Mouse (Mus musculus) left cerebral cortex, postnatal 14 days (tissue): ENCODE results near the gene Zgrf1. TPM values are rescaled to one million over a fixed set of nuclear protein-coding genes. Genes with fewer than 3 reads are reported as not detected.

Source experiments
- DNase-seq, 2 experiments: peaks; one replicate each; pipeline ENCODE4 v3.0.0; 2021 to 2022; ENCODE audit warnings: low spot score in 2 of 2, mixed read lengths in 1 of 2
- intact Hi-C: fragments of 180-260 bp; cut with DNase I; formaldehyde crosslinking; loops from one replicate; pipeline ENCODE4 v1.15.1; 2025
- total RNA-seq, 2 experiments: library from RNA; stranded (reverse); gene quantifications; 2 replicates each; pipeline ENCODE4 v1.2.3; 2021

The Zgrf1 gene
- total RNA-seq, 2 experiments from 2014 or later: 2.3 to 2.6 TPM

DNA sequence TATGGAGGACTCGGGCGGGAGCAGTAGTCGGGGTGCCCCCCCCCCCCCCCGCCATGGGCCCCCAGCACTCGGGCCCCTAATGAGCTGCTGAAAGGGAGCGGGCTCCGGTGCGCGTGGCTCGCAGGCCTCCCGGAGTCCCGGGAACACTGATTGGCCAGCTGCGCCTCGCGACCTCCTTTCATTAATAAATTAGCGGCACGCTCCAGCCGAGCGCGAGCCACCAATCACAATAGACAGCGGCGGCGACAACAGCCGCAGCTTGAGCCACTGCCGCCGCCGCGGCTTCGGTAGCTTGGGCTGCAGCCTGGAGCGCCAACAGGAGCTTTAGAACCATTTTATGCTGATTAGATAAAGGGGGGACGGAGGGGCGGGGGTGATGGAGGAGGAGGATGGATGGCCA lies 79.2 kb downstream of the Zgrf1 start:
- DNase-seq: peak in 1 of 2 experiments; percentile 16
- intact Hi-C loops: loop anchor here (5.0 to 10.0 kb wide), 3 partner anchors 75 to 1565 kb away; partner anchors contain the start of gene Pitx2

DNA sequence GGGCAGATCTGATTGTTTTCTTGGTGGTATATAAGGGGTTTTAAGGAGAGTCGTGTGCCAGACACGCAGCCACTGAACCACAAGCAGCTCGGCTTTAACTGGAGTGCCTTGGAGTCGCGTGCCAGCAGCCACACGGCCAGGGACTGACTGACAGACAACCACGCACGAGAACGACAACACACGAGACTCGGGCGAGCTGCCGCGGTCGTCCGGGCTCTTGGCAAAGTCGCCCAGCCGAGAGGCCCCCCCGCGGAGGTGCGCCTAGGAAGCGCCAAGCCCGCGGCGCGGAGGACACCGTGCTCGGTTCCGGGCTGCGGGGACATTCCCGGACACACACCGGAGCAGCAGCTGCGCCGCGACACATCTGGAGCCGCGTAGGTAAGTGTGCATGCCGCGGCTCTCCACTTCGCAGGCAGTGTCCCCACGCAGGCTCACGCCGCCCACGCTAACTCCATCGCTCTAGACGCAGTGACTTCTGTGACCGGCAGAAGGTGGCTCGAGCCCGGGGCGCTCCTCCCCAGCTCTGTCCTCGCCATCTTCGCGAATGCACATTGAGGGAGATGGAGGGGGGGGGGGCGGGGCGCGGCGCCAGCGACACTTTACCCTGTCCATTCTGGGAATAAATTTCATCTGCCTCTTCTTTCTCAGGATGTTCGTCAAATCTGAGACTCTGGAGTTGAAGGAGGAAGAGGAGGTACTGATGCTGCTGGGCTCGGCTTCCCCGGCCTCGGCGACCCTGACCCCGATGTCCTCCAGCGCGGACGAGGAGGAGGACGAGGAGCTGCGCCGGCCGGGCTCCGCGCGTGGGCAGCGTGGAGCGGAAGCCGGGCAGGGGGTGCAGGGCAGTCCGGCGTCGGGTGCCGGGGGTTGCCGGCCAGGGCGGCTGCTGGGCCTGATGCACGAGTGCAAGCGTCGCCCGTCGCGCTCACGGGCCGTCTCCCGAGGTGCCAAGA lies 80.1 kb downstream of the Zgrf1 start, which contains the start of gene Neurog2:
Gene Neurog2, plus strand, starts transcription at position 56 of the 953 bp plus-strand sequence.
- DNase-seq: peak in 1 of 2 experiments; percentile 20
- intact Hi-C loops: loop anchor here (5.0 to 10.0 kb wide), 3 partner anchors 74 to 1564 kb away; partner anchors contain the start of gene Pitx2

DNA sequence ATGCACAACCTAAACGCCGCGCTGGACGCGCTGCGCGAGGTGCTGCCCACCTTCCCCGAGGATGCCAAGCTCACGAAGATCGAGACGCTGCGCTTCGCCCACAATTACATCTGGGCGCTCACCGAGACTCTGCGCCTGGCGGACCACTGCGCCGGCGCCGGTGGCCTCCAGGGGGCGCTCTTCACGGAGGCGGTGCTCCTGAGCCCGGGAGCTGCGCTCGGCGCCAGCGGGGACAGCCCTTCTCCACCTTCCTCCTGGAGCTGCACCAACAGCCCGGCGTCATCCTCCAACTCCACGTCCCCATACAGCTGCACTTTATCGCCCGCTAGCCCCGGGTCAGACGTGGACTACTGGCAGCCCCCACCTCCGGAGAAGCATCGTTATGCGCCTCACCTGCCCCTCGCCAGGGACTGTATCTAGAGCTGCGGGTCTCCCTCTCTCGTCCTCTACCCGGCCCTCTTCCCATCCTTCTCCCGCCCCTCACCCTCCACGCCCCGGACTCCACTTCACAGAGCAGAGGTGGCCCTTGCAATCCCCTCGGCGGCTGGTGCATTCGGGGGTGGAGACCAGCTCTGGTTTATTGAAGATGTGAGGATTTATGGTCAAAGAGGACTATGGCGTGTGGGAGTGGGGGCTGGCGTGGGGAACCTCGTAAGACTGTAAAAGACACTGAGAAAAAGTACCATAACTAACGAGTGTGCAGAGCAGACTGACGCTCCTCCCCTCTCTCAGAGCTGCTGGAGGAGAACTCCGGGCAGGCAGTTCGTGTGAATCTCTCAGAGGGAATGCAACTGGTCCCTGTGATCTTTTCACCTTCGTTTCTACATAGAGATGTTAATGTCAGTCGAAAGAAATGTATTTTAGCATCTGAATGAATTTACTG lies 81.1 kb downstream of the Zgrf1 start:
- intact Hi-C loops: loop anchor here (5.0 to 10.0 kb wide), 3 partner anchors 73 to 1563 kb away; partner anchors contain the start of gene Pitx2
- peak; percentile 70 to 81 for DNase-seq

DNA sequence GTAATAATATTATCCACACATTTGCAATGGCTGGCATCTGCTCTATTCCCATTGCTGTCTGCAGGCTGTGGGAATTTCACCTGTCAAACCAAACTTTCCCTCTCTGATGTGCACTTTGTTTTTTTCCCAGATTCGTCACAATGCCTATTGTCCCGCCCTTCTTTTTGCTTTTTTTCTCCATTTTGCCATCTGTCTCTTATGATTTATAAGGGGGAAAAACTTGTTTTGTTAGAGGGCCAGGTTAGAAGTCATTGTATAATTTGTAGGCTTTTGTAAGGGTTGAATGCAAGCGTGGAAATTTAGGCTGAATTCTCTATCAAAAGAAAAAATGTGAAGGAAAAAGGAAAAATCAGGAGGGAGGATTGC lies 81.7 kb downstream of the Zgrf1 start:
- DNase-seq: no peak

DNA sequence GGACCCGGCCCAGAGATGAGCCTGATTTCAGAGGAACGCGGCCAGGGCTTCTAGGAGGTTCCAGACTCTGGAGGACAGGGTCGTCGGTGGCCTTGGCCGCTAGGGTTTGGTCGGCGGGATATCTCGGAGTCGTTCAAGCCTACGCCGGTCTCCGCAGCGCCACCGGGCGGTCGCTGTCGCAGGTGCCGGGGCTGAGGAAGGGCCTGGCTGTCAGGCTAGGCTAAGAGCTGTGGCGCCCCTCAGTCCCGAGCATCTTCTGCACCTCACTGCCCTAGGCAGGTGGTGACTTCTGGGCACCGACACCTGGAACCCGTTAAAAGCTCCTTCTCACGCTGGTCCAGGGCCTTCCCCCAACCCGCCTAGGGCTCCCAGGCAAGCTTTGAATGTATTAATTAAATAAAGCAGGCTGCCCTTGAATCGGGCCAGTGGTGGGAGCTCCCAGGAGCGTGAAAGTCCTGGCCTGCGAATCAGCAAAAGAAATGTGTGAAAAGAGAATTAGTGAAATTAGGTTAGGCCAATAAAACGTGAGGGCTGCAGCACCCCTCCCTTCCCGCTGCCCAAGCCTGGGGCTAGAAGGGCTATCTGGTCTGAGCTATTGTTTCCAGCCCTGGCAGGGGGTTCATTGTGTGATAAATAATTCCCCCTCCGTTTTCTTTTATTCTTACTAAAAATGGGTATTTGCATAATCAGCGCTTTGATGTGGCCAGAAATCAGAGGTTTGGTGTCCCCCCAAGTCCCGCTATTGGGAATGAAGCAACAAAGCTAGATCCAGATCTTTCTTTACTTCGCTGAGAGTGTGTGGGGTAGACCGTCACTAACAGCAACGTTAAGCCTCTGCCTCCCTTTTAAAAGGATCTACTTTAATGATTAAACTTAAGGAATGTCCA lies 86.8 kb downstream of the Zgrf1 start:
- DNase-seq: no peak
- intact Hi-C loops: loop anchor here (10.0 kb wide), 1 partner anchor 305 kb away; no protein-coding TSS in a partner anchor

More for the DNA sequence above, 81.7 kb downstream of the Zgrf1 start:
- intact Hi-C loops: loop anchor here (5.0 to 10.0 kb wide), 3 partner anchors 72 to 1562 kb away; partner anchors contain the start of gene Pitx2

DNA sequence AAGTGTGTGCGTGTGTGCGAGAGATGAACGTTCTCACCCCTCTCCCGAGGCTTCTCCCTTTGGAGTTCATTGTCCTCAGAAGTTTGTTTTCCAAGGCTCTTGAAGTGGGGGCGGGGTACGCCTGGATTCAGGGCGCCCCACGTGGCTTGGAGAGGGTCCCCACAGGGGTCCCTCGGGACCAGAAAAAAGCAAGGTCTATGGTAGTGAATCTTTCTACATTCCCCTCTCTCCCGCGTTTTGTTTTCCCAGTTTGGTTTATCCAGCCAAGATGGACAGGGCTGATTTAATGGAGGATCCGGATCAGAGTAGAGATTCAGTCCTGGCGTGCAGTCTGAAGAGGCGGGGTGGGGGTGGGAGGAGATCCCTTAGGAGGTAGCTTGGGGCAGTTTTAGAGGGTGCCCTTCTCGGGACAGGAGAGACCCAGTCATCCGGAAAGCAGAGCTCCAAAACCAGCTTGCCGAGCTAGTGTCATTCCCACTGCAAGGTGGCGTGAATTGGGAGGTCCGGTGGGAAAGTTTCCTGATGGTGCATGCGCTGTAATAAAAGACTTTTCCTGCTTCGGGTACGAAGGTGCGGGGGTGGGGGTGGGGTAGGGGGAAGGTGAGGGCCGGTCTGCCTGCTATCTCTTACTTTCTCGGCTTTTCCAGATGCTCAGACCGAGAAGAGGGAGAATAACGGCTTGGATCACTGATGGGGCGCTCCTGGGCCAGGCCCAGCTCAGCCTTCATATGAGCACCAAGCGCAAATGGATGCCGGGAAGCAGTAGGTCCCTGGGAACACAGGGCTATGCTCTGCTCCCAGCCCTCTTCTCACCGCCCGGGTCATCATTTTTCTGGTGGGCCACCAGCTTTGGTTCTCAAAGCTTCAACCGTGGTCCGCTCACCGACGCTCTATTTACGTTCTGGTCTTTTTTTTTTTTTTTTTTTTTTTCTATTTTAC lies 87.7 kb downstream of the Zgrf1 start:
- intact Hi-C loops: no loop called here
- no peak for DNase-seq

DNA sequence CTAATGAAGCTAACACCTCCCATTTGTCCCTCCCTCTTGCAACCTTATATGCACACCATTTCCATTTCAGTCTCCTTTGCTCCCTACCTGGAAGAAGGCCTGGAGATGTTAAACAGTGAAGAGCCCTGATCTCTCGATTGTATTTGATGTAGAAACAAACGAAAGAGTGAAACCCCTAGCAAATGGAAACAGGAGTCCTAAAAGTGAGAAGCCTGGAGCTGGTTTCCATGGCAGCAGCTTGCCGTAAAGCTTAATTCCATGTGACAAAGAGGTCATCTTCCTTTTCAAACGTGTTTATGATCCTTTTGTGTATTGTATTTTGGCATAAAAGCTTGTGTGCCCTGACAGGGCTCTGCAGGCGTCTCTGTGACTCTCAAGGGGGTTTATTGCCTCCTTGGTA lies 88.9 kb downstream of the Zgrf1 start:
- DNase-seq: no peak
- intact Hi-C loops: no loop called here

DNA sequence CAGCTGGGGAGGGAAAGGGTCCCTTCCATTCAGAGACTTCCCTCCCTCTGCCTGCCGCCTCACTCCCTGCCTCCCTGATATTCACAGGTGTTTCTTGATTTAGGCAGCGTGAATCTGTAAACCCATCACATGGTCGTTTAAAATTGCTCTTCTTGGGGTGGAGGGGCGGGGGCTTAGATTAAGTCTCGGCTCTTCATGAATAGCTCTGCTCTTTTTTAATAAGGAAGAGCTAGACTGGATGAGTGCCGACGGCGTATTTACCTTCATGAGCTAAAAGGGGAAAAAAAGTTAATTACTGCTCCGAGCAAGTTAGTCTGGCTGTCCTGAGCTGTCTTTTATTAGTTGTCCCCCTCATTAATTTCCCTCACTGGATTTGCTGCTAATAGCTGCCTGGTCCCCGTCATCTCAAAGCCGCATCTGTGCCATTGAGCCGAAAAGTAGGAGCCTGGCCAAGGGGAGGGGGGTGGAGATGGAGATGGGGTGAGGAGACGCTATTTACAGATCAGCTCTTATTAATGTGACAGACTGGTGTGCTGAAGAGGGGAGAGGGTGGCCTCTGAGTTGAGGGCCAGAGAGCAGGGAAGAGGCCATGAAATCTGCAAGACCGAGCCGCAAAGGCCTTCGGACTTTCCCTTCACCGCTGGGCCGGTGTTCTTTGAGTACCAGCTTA lies 93.0 kb downstream of the Zgrf1 start:
- DNase-seq: no peak
- intact Hi-C loops: no loop called here

DNA sequence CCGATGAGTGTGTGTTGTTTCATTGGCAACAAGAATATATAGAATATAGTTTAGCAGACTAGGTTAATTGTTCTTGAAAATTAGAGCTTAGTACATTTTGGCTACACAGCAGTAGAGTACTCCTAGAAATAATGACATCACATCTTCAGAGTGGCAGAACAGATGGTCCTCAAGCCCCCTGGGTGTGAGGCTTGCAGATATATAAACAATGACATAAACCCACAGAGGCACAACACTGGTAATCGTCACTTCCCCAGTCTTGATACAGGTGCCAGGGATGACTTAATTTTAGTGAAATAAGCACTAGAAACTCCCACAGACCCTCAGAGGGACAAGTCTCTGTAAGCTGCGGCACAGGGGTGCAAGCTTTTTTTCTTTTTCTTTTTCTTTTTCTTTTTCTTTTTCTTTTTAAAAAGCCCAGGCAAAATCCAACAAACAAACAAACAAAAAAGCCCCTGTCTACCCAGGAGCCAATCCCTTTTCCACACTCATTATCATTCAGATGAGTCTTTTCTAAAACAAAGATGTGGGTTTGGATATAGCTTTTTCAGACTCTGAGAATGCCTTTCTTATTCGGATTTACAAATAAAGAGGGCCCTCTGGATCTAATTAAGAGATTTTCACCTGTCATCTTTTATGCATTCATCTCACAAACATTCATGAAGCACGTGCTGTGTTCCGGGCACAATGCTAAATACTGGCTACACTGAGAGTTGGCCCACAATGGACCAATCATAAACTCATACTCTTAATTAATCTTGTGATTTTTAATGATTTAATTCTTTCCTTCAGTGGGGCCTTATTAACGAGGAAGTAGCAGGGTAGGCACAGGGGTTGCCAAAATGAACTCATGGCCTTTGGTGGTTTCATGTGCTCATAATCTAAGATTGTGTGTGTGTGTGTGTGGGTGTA lies 98.7 kb downstream of the Zgrf1 start:
- intact Hi-C loops: no loop called here
- DNase-seq: no peak

DNA sequence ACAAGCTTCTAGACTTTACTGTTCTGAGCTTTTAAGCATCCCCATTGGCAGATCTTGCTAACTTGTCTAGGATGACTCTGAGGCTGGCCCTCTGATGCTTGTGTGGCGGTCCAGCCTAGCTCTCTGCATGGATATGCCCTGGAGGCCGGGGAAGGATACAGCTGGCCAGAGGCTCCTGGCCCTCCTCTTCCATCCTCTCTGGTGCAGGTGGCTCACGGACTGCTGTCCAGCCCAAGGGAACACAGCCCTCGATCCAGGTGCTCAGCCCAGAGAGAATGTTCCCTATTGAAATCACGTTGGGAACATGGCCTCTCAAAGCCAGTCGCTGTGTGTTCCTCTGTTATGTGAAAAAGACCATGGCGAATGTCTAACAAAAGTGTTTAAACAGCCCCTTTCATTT lies 107.4 kb downstream of the Zgrf1 start:
- DNase-seq: no peak
- intact Hi-C loops: no loop called here

DNA sequence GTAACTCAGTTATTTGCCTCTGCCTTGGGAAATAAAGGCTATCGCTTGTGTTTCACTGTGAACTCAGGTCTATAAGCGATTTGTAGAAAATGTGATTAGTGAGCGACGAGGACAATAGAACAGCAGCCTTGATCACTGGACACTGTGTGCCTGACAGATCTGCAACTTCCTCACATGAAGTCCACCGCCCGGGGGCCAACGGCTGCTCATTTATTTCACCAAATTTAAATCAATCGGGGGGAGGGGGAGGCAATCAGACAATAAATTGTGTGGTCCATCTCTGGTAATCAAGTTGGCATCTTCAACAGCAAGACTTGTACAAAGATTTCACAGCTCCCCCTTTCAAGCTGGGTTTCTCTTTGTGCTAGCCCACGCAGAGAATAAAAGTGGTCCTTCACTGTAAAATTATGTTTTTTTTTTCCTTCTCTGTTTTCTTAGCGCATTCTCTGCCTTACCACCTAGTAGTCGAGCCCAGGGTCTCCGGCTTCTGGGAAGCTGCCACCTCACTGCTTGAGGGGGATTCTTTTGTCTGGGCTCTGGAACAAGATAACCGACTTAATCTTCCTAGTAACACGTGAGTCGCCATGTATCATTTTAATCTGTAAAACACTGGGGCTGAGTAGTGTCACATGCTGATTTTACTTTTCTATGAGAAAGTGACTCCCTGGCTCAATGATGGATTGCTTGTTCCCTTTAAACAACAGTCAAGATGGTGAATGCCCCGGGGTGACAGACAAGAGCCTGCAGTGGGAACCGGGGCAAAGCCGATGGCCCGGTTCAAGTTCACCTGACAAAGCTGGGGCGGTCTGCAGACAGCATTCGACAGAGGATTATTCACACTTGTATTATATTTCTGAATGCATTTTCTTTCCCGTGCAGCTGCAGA lies 108.6 kb downstream of the Zgrf1 start:
- DNase-seq: peak in 1 of 2 experiments; percentile 10

More for the DNA sequence above, 108.6 kb downstream of the Zgrf1 start:
- intact Hi-C loops: no loop called here
